Mouse (Mus musculus): ENCODE results near the gene Azin2.
A peak's percentile ranks its signal among the peaks of the same experiment; 100 is the strongest.

Azin2 gene

DNA sequence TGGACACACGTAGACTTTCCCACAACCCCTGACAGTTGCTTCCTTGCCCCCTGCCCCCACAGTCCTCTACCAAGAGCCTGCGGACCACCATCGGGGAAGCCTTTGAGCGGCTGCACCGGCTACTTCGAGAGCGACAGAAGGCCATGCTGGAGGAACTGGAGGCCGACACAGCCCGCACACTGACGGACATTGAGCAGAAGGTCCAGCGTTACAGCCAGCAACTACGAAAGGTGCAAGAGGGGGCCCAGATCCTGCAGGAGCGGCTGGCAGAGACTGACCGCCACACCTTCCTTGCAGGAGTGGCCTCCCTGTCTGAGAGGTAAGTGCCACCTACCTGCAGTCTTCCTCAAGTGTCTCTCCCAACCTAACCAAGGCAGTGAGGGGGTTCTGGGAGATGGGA, 61.8 kb downstream of the Azin2 start:
- no peak for TF ChIP-seq GATA4 (IDR thresholded peaks at IDR 0.05; ENCODE audit: insufficient replicate concordance, low read length)

DNA sequence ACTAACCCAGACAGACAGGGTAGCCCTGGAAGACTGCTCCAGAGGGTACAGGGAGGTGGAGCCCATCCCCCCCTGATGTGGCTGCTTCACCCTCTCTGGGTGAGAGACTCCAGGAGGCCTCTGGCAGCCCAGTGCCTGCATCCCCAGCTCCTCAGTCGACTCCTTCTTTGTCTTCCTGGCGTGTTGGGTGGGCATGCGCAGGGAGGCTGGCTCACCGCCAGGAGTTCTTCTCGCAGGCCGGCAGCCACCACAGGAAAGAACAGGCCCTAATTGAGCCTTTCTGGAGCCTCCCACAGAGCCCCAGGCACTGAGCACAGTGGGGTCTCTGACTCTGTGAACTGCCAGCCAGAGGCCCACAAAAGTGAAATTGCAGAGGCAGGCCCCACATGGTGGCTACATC, 62.9 kb downstream of the Azin2 start:
- TF ChIP-seq GATA4 (IDR thresholded peaks at IDR 0.05; ENCODE audit: insufficient replicate concordance, low read length), result no peak

DNA sequence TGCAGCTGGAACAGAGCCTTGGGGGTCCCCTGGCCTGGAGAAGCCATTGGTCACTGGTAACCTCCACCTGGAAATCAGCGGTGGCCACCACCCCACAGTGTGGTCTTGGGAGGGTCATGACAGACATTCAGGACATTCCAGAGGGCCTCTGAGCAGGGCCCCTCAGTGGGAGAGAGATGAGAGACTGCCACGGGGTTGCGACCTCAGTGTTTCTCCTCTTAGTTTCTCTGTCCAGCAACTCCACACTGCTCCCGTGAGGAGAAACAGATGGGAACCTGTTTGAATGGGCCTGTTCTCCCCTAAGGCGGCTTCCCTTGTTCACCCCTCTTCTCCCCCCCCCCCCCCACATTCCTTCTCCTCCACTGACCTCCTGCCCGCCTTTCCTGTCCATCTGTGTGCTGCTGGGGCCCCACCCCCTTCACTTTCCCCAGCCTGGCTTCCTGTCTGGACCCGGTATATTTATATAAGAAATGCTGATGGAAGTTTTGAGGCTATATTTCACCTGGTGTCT, 64.3 kb downstream of the Azin2 start:
- TF ChIP-seq GATA4 (IDR thresholded peaks at IDR 0.05; ENCODE audit: insufficient replicate concordance, low read length), result no peak

DNA sequence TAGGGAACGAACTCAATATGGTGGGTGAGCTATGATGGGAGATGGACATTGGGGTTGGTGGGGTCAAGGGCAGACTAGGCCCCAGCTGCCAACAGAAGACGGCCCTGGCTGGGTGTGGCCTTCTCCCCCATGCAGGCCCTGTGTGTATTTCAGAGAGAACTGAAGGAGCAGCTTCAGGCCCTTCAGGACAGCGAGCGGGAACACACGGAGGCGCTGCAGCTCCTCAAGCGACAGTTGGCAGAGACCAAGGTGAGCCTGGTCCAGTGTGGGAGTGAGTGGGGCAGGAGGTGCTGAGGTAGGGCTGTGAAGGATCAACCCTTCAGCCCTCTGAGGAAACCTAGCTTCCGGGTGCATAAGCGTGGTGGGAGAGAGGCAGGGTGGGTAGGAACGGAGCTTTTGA, 65.6 kb downstream of the Azin2 start:
- TF ChIP-seq GATA4 (IDR thresholded peaks at IDR 0.05; ENCODE audit: insufficient replicate concordance, low read length), result no peak

GRCm38 (mm10) chr4:128895841-128896240, 66.4 kb downstream of the Azin2 start:
- TF ChIP-seq GATA4 (IDR thresholded peaks at IDR 0.05; ENCODE audit: insufficient replicate concordance, low read length), result no peak

DNA sequence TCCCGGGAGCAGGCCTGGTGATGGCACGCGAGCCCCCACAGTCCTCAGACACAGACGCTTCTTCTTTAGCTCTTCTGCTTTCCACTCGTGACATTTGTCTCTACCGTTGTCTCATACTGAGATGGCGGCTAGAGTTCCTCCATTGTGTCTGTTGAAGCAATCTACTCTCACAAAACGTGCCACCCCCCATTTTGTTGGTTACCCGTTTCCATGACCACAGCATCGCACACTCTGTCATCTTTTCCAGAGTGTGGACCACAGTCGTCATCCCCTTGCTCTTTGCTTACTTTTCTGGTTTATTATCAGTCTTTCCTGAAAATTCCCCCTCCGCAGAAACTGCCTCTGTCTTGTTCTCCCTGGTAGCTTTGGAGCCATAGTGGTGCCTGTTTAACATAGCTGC, 68.1 kb downstream of the Azin2 start:
- no peak for TF ChIP-seq GATA4 (IDR thresholded peaks at IDR 0.05; ENCODE audit: insufficient replicate concordance, low read length)

DNA sequence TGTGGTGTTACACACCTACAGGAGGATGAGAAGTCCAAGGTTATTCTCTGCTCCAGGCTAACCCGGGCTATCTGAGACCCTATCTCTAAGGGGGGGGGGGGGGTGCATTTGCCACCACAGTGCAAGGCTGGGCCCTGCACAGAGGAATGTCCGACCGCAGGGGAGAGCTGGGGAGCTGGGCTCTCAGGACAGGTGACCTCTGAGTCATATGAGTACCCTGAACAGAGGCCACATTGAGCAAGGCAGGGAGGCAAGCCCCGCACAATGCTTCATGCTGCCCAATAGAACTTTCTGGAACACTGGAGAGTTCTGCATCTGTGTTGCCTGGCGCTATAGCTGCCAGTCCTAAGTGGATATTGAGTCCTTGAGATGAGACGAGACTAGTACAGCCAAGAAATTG, 70.1 kb downstream of the Azin2 start:
- no peak for TF ChIP-seq GATA4 (IDR thresholded peaks at IDR 0.05; ENCODE audit: insufficient replicate concordance, low read length)

GRCm38 (mm10) chr4:128891746-128892145, 70.5 kb downstream of the Azin2 start:
- TF ChIP-seq GATA4 (IDR thresholded peaks at IDR 0.05; ENCODE audit: insufficient replicate concordance, low read length), result no peak

DNA sequence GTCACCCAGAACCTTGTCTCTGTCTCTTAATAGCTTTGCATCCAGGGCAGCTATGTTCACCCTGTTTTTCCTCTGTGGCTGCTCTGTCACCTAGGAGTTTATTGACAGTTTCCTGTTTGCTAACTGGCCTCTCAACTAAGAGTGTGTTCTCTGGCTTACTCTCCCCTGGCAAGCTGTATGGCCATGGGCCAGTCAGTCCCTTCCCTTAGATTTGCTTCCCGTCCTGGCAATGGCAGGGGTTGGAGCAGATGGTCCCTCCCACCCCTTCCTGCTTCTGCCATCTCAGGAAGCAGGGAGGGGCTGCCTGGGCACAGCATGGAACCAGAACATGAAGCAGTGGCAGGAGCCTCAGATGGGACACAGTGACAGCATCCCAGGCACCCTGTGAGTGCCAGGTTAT, 71.1 kb downstream of the Azin2 start:
- TF ChIP-seq GATA4 (IDR thresholded peaks at IDR 0.05; ENCODE audit: insufficient replicate concordance, low read length), result peak; percentile 26; the same call in 1 of the 2 replicates

DNA sequence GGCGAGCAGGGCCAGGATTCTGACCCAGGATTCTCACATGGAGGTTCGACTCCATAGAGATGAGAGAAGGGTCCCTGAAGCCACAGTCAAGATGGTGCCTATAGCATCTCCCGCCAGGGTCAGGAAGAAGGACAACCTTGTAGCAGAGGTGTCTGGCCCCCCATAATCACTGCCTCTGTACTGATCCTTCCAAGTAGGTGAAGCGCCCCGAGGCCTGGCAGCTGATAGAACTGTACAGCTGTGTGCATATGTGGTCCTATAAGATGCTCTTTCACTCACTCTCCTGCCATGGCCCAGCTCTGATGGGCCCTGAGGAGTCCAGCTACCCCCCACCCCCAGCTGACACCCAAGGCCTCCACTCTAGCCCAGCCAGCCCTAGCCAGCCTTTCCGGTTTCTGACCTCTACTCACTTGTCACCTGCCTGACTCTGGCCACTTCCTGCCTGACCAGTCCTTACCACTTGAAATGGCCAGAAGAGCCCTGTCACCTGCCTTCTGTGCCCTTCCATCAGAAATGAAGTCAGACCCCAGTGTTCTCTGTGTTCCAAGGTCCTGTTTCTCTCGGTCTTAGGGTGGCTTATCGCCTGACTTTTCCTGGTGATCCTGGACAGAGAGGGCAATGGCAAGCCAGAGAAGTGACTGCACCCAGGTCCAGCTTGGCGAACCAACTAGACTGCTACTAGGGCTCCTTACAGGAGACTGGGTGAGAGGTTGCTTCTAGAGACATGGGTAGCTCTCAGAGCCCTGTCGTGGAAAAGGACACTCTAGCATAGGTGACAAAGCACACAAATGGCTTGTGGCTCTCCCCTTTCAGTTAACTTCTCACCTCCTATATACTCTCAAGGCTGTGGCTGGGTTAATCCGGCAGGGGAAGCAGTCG, 72.3 kb downstream of the Azin2 start:
- no peak for TF ChIP-seq GATA4 (IDR thresholded peaks at IDR 0.05; ENCODE audit: insufficient replicate concordance, low read length)

- TF ChIP-seq GATA4 (IDR thresholded peaks at IDR 0.05; ENCODE audit: insufficient replicate concordance, low read length), result no peak
Measured at GRCm38 (mm10) chr4:128888436-128888990, 73.7 kb downstream of the Azin2 start.

GRCm38 (mm10) chr4:128887641-128888091, 74.6 kb downstream of the Azin2 start:
- TF ChIP-seq GATA4 (IDR thresholded peaks at IDR 0.05; ENCODE audit: insufficient replicate concordance, low read length), result no peak

- no peak for TF ChIP-seq GATA4 (IDR thresholded peaks at IDR 0.05; ENCODE audit: insufficient replicate concordance, low read length)
Measured at GRCm38 (mm10) chr4:128887026-128887425, 75.2 kb downstream of the Azin2 start.

- no peak for TF ChIP-seq GATA4 (IDR thresholded peaks at IDR 0.05; ENCODE audit: insufficient replicate concordance, low read length)
Measured at GRCm38 (mm10) chr4:128886571-128886970, 75.7 kb downstream of the Azin2 start.

DNA sequence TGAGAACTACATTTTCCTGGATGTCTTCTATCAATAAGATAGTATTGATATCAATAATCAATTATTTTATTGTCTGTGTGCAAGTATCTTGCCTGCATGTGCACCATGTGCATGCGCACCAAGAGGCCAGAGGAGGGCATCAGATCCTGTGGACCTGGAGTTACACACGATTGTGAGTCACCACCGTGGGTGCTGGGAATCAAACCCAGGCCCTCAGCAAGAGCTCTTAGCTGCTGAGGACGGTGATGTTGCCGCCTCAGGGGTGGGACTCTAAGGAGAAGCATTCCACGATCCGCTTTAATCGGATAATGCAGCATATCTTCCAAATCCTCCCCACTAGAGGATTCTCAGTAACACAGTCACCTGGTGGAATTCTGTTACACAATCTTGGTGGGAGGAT, 76.7 kb downstream of the Azin2 start:
- TF ChIP-seq GATA4 (IDR thresholded peaks at IDR 0.05; ENCODE audit: insufficient replicate concordance, low read length), result no peak

DNA sequence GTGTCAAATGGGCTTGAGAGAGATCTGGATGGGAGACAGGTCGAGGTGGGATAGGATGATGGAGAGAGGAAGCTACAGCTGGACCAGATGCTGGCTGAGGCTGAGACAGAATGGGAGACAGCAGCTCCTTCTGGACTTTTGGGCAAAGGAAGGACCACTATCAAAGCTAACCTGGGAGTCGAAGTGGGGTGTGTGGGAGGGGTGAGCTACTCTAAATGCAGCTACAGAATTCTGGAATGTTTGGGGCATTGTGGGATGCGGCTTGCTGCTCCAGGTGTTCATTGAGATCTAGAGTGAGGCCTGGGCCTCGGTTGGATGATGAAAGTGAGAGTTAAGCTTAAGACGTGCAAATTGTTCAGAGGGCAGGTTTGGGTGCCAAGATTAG, 77.5 kb downstream of the Azin2 start:
- TF ChIP-seq GATA4 (IDR thresholded peaks at IDR 0.05; ENCODE audit: insufficient replicate concordance, low read length), result no peak

Data from liver, adult (tissue).